Mouse (Mus musculus) lung, adult 2 months (tissue): ENCODE data around the gene Clk3.

Experiments used
- CTCF ChIP-seq: fragments of 200-500 bp; IDR thresholded peaks from 2 replicates; pipeline ENCODE4 v1.5.1; 2011; ENCODE audit warnings: mild to moderate bottlenecking, low read length, control low read depth; ENCODE audit not compliant: insufficient read depth
- POLR2A ChIP-seq: fragments of 200-500 bp; IDR thresholded peaks from 2 replicates; pipeline ENCODE4 v1.6.1; 2011; ENCODE audit warnings: low read depth, mild to moderate bottlenecking, control low read depth, low read length, borderline replicate concordance; ENCODE audit errors: extremely low read depth

DNA sequence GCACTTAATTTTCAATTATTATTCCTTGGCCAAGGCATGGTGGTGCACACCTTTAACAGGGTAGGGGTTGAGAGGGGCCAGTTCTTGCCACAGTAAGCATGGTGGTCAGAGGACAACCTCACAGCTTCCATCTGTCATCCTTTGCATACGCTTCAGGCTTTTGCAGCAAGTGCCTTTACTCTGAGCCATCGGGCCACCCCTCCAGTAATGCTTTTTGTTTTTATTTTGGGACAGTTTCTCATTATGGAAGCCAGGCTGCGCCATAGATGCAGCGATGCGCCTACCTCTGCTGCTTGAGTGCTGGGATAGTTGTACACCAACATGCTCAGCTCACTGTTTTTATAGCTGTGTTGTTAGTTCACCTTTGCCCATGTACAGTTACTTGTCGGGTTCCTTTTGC lies 32.1 kb downstream of the Clk3 start:
- TF ChIP-seq POLR2A = no peak
- TF ChIP-seq CTCF = no peak
